Mouse (Mus musculus): ENCODE measurements around the gene Rnf5.

DNA sequence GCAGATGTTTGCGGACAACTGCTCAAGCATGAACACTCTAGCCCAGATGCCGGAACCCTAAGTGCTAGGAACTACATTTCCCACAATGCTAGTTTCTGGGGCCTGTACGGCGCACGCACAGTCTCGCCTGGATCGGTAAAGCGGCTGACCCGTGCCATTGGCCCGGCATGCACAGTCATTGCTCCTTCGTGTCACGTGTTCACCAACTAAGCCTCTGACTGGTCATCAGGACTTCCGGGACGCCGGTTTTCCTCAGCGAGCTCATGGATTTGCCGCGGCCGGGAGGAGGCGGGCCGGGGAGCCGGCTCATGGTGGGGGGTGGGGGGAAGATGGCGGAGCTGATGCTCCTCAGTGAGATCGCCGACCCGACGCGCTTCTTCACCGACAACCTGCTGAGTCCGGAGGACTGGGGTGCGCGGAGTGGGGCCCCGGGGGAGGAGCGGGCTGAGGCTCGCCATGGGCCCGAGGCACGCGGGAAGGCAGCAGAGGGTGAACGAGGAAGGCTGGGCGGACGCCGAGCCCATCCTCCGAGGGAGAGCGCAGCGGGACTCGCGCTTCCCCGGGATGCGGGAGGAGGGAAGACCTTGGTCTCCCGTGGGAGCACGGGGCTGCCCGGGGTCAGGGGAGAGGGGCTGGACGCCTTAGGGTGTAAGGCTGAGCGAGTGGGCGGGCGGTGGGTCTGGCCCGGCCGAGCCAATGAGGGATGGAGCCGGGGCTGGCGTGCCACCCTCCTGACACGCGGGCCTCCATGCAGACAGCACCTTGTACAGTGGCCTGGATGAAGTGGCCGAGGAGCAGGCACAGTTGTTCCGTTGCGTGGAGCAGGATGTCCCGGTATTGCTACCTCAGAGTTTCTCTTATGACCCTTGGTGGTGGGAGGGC lies 43.7 kb upstream of the Rnf5 start, which contains the start of gene Atf6b:
- TF ChIP-seq POLR2A (IDR thresholded peaks at IDR 0.05; ENCODE audit: extremely low read depth, insufficient read depth, low read length) = 0 out of 2 replicates have a peak, but pooled peaks have one; percentile 46
- TF ChIP-seq CTCF (IDR thresholded peaks at IDR 0.05; ENCODE audit: extremely low read depth, insufficient read depth, low read length) = no peak
